24 mouse cellular contexts compared by ENCODE assay signal in the genomic region with DNA sequence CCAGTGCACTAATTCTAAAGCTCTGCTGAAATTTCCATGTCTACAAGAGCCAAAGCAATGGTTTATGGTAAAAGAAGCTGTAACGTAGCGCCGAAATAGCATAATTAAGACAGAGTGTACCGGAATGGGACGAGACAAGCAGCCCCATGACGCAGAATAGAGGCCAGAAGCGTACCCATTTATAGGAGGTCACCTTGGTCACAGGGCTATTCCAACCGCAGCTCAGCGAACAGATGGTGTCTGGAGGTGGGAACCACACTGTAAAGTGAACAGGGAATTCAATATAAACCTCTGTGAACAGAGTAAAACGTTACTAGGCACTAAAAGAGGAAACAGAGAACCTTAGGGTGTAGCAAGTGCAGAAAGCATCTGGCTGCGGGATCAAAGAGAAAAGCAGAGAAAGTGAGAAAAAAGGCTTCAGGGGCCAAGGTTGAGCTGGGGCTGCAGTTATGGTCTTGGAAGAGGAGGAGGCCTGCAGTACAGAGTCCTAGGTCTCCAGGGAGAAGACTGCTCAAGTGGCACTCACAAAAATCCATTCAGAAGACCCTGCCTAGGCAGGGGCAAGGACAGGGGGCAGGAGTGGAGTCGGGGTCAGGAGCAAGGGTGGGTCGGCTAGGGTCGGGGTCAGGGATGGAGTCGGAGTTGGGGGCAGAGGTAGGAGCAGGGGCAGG.
"Had no signal": no experiment of that assay in that cellular context is flagged by ENCODE, and none has a peak within 500 bp of the region (broad histone marks: within the 10 kb centered on the region; RNA-seq: fewer than 3 reads in every experiment).

No protein-coding gene starts in this region.

- H3K4me1 ChIP-seq: heart, embryonic 13.5 days; heart, embryonic 15.5 days; hindbrain, embryonic 13.5 days; hindbrain, embryonic 15.5 days; kidney, embryonic 15.5 days; liver, embryonic 12.5 days had no signal

- DNase-seq: gastrocnemius, postnatal 14 days; gastrocnemius, postnatal 36 days; heart, adult 11 months; heart, adult 2 months; heart, postnatal 14 days; heart, postnatal 36 days; kidney, adult 11 months; kidney, adult 2 months; kidney, adult 9 months; kidney, postnatal 25 days; kidney, postnatal 4 days had no signal

- H3K9ac ChIP-seq: heart, embryonic 13.5 days; heart, embryonic 15.5 days; hindbrain, embryonic 13.5 days; hindbrain, embryonic 15.5 days; kidney, embryonic 15.5 days; limb, embryonic 15.5 days; liver, embryonic 12.5 days; liver, embryonic 14.5 days had no signal

- H3K4me2 ChIP-seq: heart, embryonic 11.5 days; heart, embryonic 13.5 days; heart, embryonic 15.5 days; hindbrain, embryonic 13.5 days; hindbrain, embryonic 15.5 days; kidney, embryonic 15.5 days; limb, embryonic 15.5 days; liver, embryonic 12.5 days had no signal

- H3K27ac ChIP-seq: heart, adult 2 months; heart, embryonic 13.5 days; heart, embryonic 15.5 days; hindbrain, embryonic 13.5 days; hindbrain, embryonic 15.5 days; hindbrain, postnatal 0 days; kidney, embryonic 15.5 days; kidney, postnatal 0 days; layer of hippocampus, adult 2 months; limb, embryonic 15.5 days; liver, embryonic 12.5 days; liver, embryonic 14.5 days had no signal

- H3K4me3 ChIP-seq: heart, adult 2 months; heart, embryonic 13.5 days; heart, embryonic 15.5 days; hindbrain, embryonic 13.5 days; hindbrain, embryonic 15.5 days; kidney, embryonic 15.5 days; layer of hippocampus, adult 2 months; limb, embryonic 15.5 days; liver, embryonic 12.5 days had no signal

- H3K27me3 ChIP-seq: heart, embryonic 13.5 days; heart, embryonic 15.5 days; hindbrain, embryonic 13.5 days; hindbrain, embryonic 15.5 days; kidney, embryonic 15.5 days; limb, embryonic 15.5 days; liver, embryonic 12.5 days had no signal

- ATAC-seq: hindbrain, postnatal 0 days; intestine, embryonic 16.5 days; liver, embryonic 12.5 days had no signal

- H3K36me3 ChIP-seq: heart, embryonic 13.5 days; heart, embryonic 15.5 days; hindbrain, embryonic 13.5 days; hindbrain, embryonic 15.5 days; kidney, embryonic 15.5 days; limb, embryonic 15.5 days; liver, embryonic 12.5 days had no signal

- H3K9me3 ChIP-seq: heart, embryonic 13.5 days; heart, embryonic 15.5 days; hindbrain, embryonic 13.5 days; hindbrain, embryonic 15.5 days; kidney, embryonic 15.5 days; limb, embryonic 15.5 days; liver, embryonic 12.5 days had no signal
